Mouse (Mus musculus): ENCODE results near the gene Ebf1.

Gene Ebf1

GRCm38 (mm10) chr11:44619131-44619886 lies 2.2 kb downstream of the Ebf1 start:
- peak; percentile 38 to 45 for DNase-seq

- peak; percentile 64 to 66 for DNase-seq
Observed at GRCm38 (mm10) chr11:44619887-44620693, 3.0 kb downstream of the Ebf1 start.

- DNase-seq, result no peak
Observed at GRCm38 (mm10) chr11:44620694-44621446, 3.8 kb downstream of the Ebf1 start.

- DNase-seq, result no peak
Observed at GRCm38 (mm10) chr11:44621615-44622014, 4.5 kb downstream of the Ebf1 start.

- DNase-seq, result peak; percentile 50 to 58
Observed at GRCm38 (mm10) chr11:44622023-44622731, 5.1 kb downstream of the Ebf1 start.

- DNase-seq, result peak; percentile 72 to 75
Observed at GRCm38 (mm10) chr11:44624564-44624963, 7.4 kb downstream of the Ebf1 start.

GRCm38 (mm10) chr11:44626065-44626464 lies 8.9 kb downstream of the Ebf1 start:
- no peak for DNase-seq

- no peak for DNase-seq
Observed at GRCm38 (mm10) chr11:44628412-44628811, 11.3 kb downstream of the Ebf1 start.

- no peak for DNase-seq
Observed at GRCm38 (mm10) chr11:44632064-44632968, 15.2 kb downstream of the Ebf1 start.

GRCm38 (mm10) chr11:44633001-44633693 lies 16.0 kb downstream of the Ebf1 start:
- peak; percentile 41 to 46 for DNase-seq

- DNase-seq, result no peak
Observed at GRCm38 (mm10) chr11:44634552-44635193, 17.6 kb downstream of the Ebf1 start.

- no peak for DNase-seq
Observed at GRCm38 (mm10) chr11:44636241-44636640, 19.1 kb downstream of the Ebf1 start.

GRCm38 (mm10) chr11:44638193-44638754 lies 21.2 kb downstream of the Ebf1 start:
- DNase-seq, result no peak

- DNase-seq, result no peak
Observed at GRCm38 (mm10) chr11:44641496-44641895, 24.4 kb downstream of the Ebf1 start.

- no peak for DNase-seq
Observed at GRCm38 (mm10) chr11:44654340-44655019, 37.4 kb downstream of the Ebf1 start.

- DNase-seq, result no peak
Observed at GRCm38 (mm10) chr11:44655468-44655867, 38.4 kb downstream of the Ebf1 start.

- DNase-seq, result no peak
Observed at GRCm38 (mm10) chr11:44656916-44657315, 39.8 kb downstream of the Ebf1 start.

GRCm38 (mm10) chr11:44657833-44658395 lies 40.8 kb downstream of the Ebf1 start:
- DNase-seq, result no peak

- no peak for DNase-seq
Observed at GRCm38 (mm10) chr11:44661875-44662274, 44.8 kb downstream of the Ebf1 start.
